Mouse (Mus musculus) CD4-positive, CD25-positive, alpha-beta regulatory T cell, adult 4 months (primary cell): ENCODE measurements around the gene Ttc41. TPM values are rescaled to one million over a fixed set of nuclear protein-coding genes. Genes with fewer than 3 reads are reported as not detected.

Experiments
- polyA plus RNA-seq, 2 experiments: library from polyadenylated mRNA; unstranded; fragments of 100-300 nt; shearing (Covaris generic); gene quantifications; one replicate each; pipeline ENCODE4 v1.2.1; 2017

Ttc41 gene
- polyA plus RNA-seq, 2 experiments from 2014 or later: 1.4 to 1.5 TPM

Other genes with a start within 250 kb of the Ttc41 start
- under 1 TPM in 1 of 2 experiments, not detected in 1; 0.22 TPM for gene Syn3, start 206.9 kb upstream of the Ttc41 start, polyA plus RNA-seq
- gene Hsp90b1, start 302 bp upstream of the Ttc41 start, polyA plus RNA-seq: 100 to 1,000 TPM; 187 to 189 TPM
- not detected for gene Gm49358, start 58.2 kb downstream of the Ttc41 start, polyA plus RNA-seq
- gene Nt5dc3, start 73.2 kb downstream of the Ttc41 start, polyA plus RNA-seq: 1 to 10 TPM; 1.4 to 2.6 TPM